Mouse (Mus musculus) midbrain, embryonic 16.5 days (tissue): Measurements from ENCODE around the gene Jaml. TPM values are rescaled to one million over a fixed set of nuclear protein-coding genes. Genes with fewer than 3 reads are reported as not detected.

Experiments
- ATAC-seq: fragments of 200-750 bp; cut with Nextera tagmentation; 2 replicates; pipeline ENCODE4 v1.8.0; 2017; ENCODE audit warnings: moderate TSS enrichment
- H3K27ac ChIP-seq: fragments of 300-500 bp; sonication (generic); 2 replicates; pipeline ENCODE4 v1.5.1; 2014; ENCODE audit warnings: mild to moderate bottlenecking, low read length, mixed read lengths
- H3K27me3 ChIP-seq: fragments of 300-500 bp; sonication (generic); 2 replicates; pipeline ENCODE4 v1.6.1; 2014; ENCODE audit warnings: low read depth, low read length, mixed read lengths; ENCODE audit not compliant: control insufficient read depth, insufficient read depth
- H3K36me3 ChIP-seq: fragments of 300-500 bp; sonication (generic); 2 replicates; pipeline ENCODE4 v1.6.1; 2014; ENCODE audit warnings: mild to moderate bottlenecking, low read length, moderate library complexity, mixed read lengths; ENCODE audit not compliant: control insufficient read depth, insufficient read depth
- H3K4me1 ChIP-seq: fragments of 300-500 bp; sonication (generic); 2 replicates; pipeline ENCODE4 v1.6.1; 2014; ENCODE audit warnings: mild to moderate bottlenecking, low read length, mixed read lengths; ENCODE audit not compliant: control insufficient read depth, insufficient read depth
- H3K4me2 ChIP-seq: fragments of 300-500 bp; sonication (generic); 2 replicates; pipeline ENCODE4 v1.6.1; 2014; ENCODE audit warnings: mild to moderate bottlenecking, low read length, mixed read lengths
- H3K4me3 ChIP-seq: fragments of 300-500 bp; sonication (generic); 2 replicates; pipeline ENCODE4 v1.5.1; 2014; ENCODE audit warnings: low read depth, mild to moderate bottlenecking, low read length, moderate library complexity, mixed read lengths
- H3K9ac ChIP-seq: fragments of 300-500 bp; sonication (generic); 2 replicates; pipeline ENCODE4 v1.6.1; 2014; ENCODE audit warnings: low read depth, low read length, mixed read lengths
- H3K9me3 ChIP-seq: fragments of 300-500 bp; sonication (generic); replicated peaks from 2 replicates; pipeline ENCODE4 v1.6.1; 2014; ENCODE audit warnings: mild to moderate bottlenecking, low read length, mixed read lengths; ENCODE audit not compliant: control insufficient read depth, poor library complexity, severe bottlenecking
- WGBS: fragments of 180-500 bp; shearing (Covaris S2); extraction: QIAGEN DNeasy Blood & Tissue Kit; methylation state at CpG from one replicate; pipeline ENCODE4 v1.1.7; 2014; 5-methylcytosine and 5-hydroxymethylcytosine counted together
- polyA plus RNA-seq: library from polyadenylated mRNA; unstranded; fragments of >200 nt; fragmentation: Nextera tagmentation; extraction: Ambion mirVana; gene quantifications from 2 replicates; pipeline ENCODE4 v1.2.1, GENCODE M21; 2015

Gene Jaml
- polyA plus RNA-seq, 1 experiment from 2014 or later, result 0.29 TPM

- no peak for ATAC-seq
- Histone ChIP-seq H3K4me1 (peaks cover 26% of the 10 kb centered on the region), H3K4me3 (peak overlapping the region; percentile 26; the same call in 1 of the 2 replicates), H3K27ac (no peak overlapping the region), H3K27me3 (no peaks in the 10 kb centered on the region), H3K9me3 (no peaks in the 10 kb centered on the region), H3K4me2 (peak overlapping the region; percentile 61), H3K36me3 (peaks cover 8% of the 10 kb centered on the region), H3K9ac (peak overlapping the region; percentile 43)
- WGBS, result 23% methylated on average over 9 of the region's 9 CpGs
These were observed 43.3 kb downstream of the Jaml start for GRCm38 (mm10) chr9:45122209-45122761.

GRCm38 (mm10) chr9:45125211-45125610, 46.2 kb downstream of the Jaml start:
- Histone ChIP-seq H3K27me3 (no peaks in the 10 kb centered on the region), H3K9ac (no peak overlapping the region), H3K4me3 (no peak overlapping the region), H3K27ac (no peak overlapping the region), H3K4me2 (no peak overlapping the region), H3K4me1 (peaks cover 13% of the 10 kb centered on the region), H3K36me3 (peaks cover 10% of the 10 kb centered on the region), H3K9me3 (no peaks in the 10 kb centered on the region)
- 97% methylated on average over 14 of the region's 14 CpGs for WGBS
- ATAC-seq, result no peak

- Histone ChIP-seq H3K9ac (no peak overlapping the region), H3K4me1 (peaks cover 5% of the 10 kb centered on the region), H3K4me3 (no peak overlapping the region), H3K27me3 (no peaks in the 10 kb centered on the region), H3K27ac (no peak overlapping the region), H3K4me2 (no peak overlapping the region), H3K9me3 (no peaks in the 10 kb centered on the region), H3K36me3 (peaks cover 10% of the 10 kb centered on the region)
- ATAC-seq, result no peak
- 57% methylated on average over 7 of the region's 7 CpGs for WGBS
These were observed 48.0 kb downstream of the Jaml start for GRCm38 (mm10) chr9:45126941-45127340.

GRCm38 (mm10) chr9:45130119-45130518, 51.1 kb downstream of the Jaml start:
- H3K4me2 ChIP-seq, result no peak overlapping the region
- peaks cover 10% of the 10 kb centered on the region for H3K36me3 ChIP-seq
- no peaks in the 10 kb centered on the region for H3K4me1 ChIP-seq
- H3K27ac ChIP-seq, result no peak overlapping the region
- WGBS, result 81% methylated on average over 3 of the region's 3 CpGs
- H3K4me3 ChIP-seq, result no peak overlapping the region
- peaks cover 7% of the 10 kb centered on the region; the same call in 1 of the 2 replicates for H3K27me3 ChIP-seq
- no peaks in the 10 kb centered on the region for H3K9me3 ChIP-seq
- ATAC-seq, result no peak
- no peak overlapping the region for H3K9ac ChIP-seq

- 36% methylated on average over 5 of the region's 5 CpGs for WGBS
- Histone ChIP-seq H3K27ac (no peak overlapping the region), H3K4me3 (no peak overlapping the region), H3K4me1 (peaks cover 10% of the 10 kb centered on the region), H3K27me3 (peaks cover 39% of the 10 kb centered on the region), H3K9ac (no peak overlapping the region), H3K9me3 (no peaks in the 10 kb centered on the region), H3K36me3 (no peaks in the 10 kb centered on the region), H3K4me2 (no peak overlapping the region)
- no peak for ATAC-seq
These were observed 54.7 kb downstream of the Jaml start for GRCm38 (mm10) chr9:45133484-45134310.

- WGBS, result 8% methylated on average over 7 of the region's 7 CpGs
These were observed 57.6 kb downstream of the Jaml start for GRCm38 (mm10) chr9:45136442-45137169.

GRCm38 (mm10) chr9:45138191-45139032, 59.4 kb downstream of the Jaml start, which contains the start of gene Scn4b:
Gene Scn4b, plus strand, starts transcription at chr9:45138395.
- Histone ChIP-seq H3K4me2 (peak within 1 kb of the TSS; percentile 91), H3K36me3 (no peaks in the 10 kb centered on the region), H3K27me3 (peaks cover 62% of the 10 kb centered on the region), H3K9ac (peak within 1 kb of the TSS; percentile 57), H3K9me3 (no peaks in the 10 kb centered on the region), H3K27ac (no peak within 1 kb of the TSS), H3K4me3 (peak within 1 kb of the TSS; percentile 48), H3K4me1 (peaks cover 12% of the 10 kb centered on the region)
- 1% methylated on average over 73 of the region's 76 CpGs for WGBS
- ATAC-seq, result peak; percentile 70; the same call in 1 of the 2 replicates

More at GRCm38 (mm10) chr9:45136442-45137169, 57.6 kb downstream of the Jaml start:
- no peak for ATAC-seq
- H3K9me3 ChIP-seq, result no peaks in the 10 kb centered on the region
- H3K27ac ChIP-seq, result no peak overlapping the region
- H3K27me3 ChIP-seq, result peaks cover 55% of the 10 kb centered on the region
- H3K9ac ChIP-seq, result no peak overlapping the region
- no peak overlapping the region for H3K4me3 ChIP-seq
- no peak overlapping the region for H3K4me2 ChIP-seq
- H3K36me3 ChIP-seq, result no peaks in the 10 kb centered on the region
- peaks cover 12% of the 10 kb centered on the region for H3K4me1 ChIP-seq

GRCm38 (mm10) chr9:45139082-45139481, 60.1 kb downstream of the Jaml start:
- Histone ChIP-seq H3K27ac (no peak overlapping the region), H3K4me1 (peaks cover 12% of the 10 kb centered on the region), H3K4me2 (peak overlapping the region; percentile 91), H3K27me3 (peaks cover 66% of the 10 kb centered on the region), H3K9me3 (no peaks in the 10 kb centered on the region), H3K4me3 (peak overlapping the region; percentile 48), H3K36me3 (no peaks in the 10 kb centered on the region), H3K9ac (peak overlapping the region; percentile 57; the same call in 1 of the 2 replicates)
- WGBS, result 9% methylated on average over 7 of the region's 7 CpGs
- ATAC-seq, result no peak
